Mouse (Mus musculus) heart, embryonic 11.5 days (tissue): ENCODE data around the gene Susd6. TPM values are rescaled to one million over a fixed set of nuclear protein-coding genes. Genes with fewer than 3 reads are reported as not detected.
A peak's percentile ranks its signal among the peaks of the same experiment; 100 is the strongest.

ENCODE experiments used
- ATAC-seq: fragments of 200-750 bp; cut with Nextera tagmentation; replicated peaks from 2 replicates; pipeline ENCODE4 v1.8.0; 2017; ENCODE audit warnings: moderate library complexity; ENCODE audit not compliant: insufficient number of reproducible peaks, low FRiP score, low TSS enrichment
- H3K27ac ChIP-seq: fragments of 300-500 bp; sonication (generic); 2 replicates; pipeline ENCODE4 v1.5.1; 2014; ENCODE audit warnings: mild to moderate bottlenecking, low read depth, low read length
- H3K27me3 ChIP-seq: fragments of 300-500 bp; sonication (generic); 2 replicates; pipeline ENCODE4 v1.6.1; 2014; ENCODE audit warnings: mild to moderate bottlenecking, low read length, mixed read lengths; ENCODE audit not compliant: control insufficient read depth, insufficient read depth
- H3K36me3 ChIP-seq: fragments of 300-500 bp; sonication (generic); 2 replicates; pipeline ENCODE4 v1.6.1; 2014; ENCODE audit warnings: mild to moderate bottlenecking, low read length, moderate library complexity, mixed read lengths; ENCODE audit not compliant: control insufficient read depth, insufficient read depth
- H3K4me1 ChIP-seq: fragments of 300-500 bp; sonication (generic); 2 replicates; pipeline ENCODE4 v1.6.1; 2014; ENCODE audit warnings: low read length; ENCODE audit not compliant: control insufficient read depth, insufficient read depth
- H3K4me2 ChIP-seq: fragments of 300-500 bp; sonication (generic); 2 replicates; pipeline ENCODE4 v1.6.1; 2014; ENCODE audit warnings: mild to moderate bottlenecking, moderate library complexity
- H3K4me3 ChIP-seq: fragments of 300-500 bp; sonication (generic); 2 replicates; pipeline ENCODE4 v1.5.1; 2014; ENCODE audit warnings: low read depth, low read length
- H3K9ac ChIP-seq: fragments of 300-500 bp; sonication (generic); 2 replicates; pipeline ENCODE4 v1.6.1; 2014; ENCODE audit warnings: mild to moderate bottlenecking, low read depth, low read length, moderate library complexity
- H3K9me3 ChIP-seq: fragments of 300-500 bp; sonication (generic); replicated peaks from 2 replicates; pipeline ENCODE4 v1.6.1; 2016; ENCODE audit warnings: low read length; ENCODE audit not compliant: control insufficient read depth
- WGBS: fragments of 180-500 bp; shearing (Covaris S2); extraction: QIAGEN DNeasy Blood & Tissue Kit; methylation state at CpG from one replicate; pipeline ENCODE4 v1.1.7; 2014; ENCODE audit not compliant: insufficient replicate concordance; 5-methylcytosine and 5-hydroxymethylcytosine counted together
- polyA plus RNA-seq: library from polyadenylated mRNA; unstranded; fragments of >200 nt; fragmentation: Nextera tagmentation; extraction: Ambion mirVana; gene quantifications from 2 replicates; pipeline ENCODE4 v1.2.1, GENCODE M21; 2014

Susd6 gene
- polyA plus RNA-seq, 1 experiment from 2014 or later: 17.7 TPM

DNA sequence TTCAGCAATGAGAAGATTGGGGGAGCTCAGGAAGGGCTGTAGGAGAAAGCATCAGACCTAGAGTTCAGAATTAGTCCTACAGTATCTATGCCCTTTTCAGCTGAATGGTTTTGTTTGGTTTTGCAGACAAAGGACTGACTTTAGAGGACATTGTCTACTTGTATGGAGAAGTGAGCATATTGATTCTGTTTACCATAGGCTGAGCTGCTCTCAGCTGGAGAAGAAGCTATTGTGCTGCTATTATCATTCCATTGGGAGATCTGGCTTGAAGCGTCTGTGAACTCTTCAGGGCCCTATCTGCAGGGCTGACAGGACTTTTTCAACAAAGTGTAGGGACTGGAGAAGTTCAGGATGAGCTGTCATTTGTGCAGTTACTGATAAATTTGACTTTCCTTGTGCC is 65.3 kb downstream of the Susd6 start:
- Histone ChIP-seq H3K9me3 (no peaks in the 10 kb centered on the region), H3K4me3 (no peak overlapping the region), H3K36me3 (0 out of 2 replicates have a peak, but pooled peaks cover 3% of the 10 kb centered on the region), H3K27ac (no peak overlapping the region), H3K27me3 (no peaks in the 10 kb centered on the region), H3K4me2 (no peak overlapping the region), H3K4me1 (peaks cover 10% of the 10 kb centered on the region), H3K9ac (no peak overlapping the region)
- WGBS: 13% methylated on average over 1 of the region's 1 CpGs
- ATAC-seq: no peak

DNA sequence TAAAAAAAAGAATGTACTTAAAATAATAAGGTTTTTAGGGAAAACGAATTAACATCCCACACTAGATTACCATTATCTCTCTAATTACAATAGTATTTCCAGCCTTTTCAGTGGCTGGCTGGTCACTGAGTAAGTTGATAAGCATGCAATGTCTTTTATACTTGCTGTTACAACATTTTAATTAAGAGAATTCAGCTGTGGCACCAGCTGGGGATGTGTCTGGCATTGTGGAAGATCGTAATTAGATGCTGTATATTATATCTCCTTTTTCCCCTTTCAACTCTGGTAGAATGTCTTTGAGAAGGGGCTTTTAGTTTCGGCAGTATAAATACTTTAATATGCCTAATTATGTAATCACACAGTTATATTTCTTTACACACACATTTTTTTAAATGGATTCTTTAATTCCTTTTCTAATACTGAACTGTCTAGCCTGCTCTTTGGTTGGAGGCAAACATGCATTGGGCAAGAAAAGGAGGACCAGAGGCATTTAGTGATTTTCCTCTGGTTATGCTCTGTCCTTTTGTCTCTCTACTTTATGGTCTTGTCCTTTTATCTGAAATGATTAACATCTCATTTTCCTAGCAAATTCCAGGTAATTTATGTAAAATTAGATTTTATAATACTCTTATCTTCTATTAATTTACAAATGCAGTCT is 67.5 kb downstream of the Susd6 start:
- Histone ChIP-seq H3K4me3 (no peak overlapping the region), H3K4me1 (peaks cover 23% of the 10 kb centered on the region), H3K27me3 (no peaks in the 10 kb centered on the region), H3K27ac (no peak overlapping the region), H3K36me3 (no peaks in the 10 kb centered on the region), H3K9ac (no peak overlapping the region), H3K4me2 (no peak overlapping the region), H3K9me3 (no peaks in the 10 kb centered on the region)
- no peak for ATAC-seq
- WGBS: 84% methylated on average over 3 of the region's 3 CpGs

DNA sequence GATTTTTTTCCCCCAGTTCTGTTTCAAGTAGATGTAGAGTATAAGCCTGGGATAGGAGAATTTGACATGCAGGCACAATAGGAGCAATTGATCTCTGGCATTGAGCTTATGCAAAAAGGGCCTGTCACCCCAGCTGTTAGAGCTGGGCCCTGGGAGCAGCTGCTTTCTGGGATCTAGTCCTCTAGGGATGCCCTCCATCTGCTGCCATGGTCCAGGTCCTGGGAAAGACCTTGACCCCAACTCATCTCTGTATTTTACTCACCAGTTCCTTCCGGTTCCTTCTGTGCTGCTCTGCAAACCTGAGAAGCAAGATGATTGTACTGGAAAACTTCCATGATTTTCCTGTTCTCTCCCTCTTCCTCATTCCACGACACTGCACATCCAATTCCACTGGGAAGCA is 68.0 kb downstream of the Susd6 start:
- Histone ChIP-seq H3K4me2 (no peak overlapping the region), H3K27me3 (no peaks in the 10 kb centered on the region), H3K9ac (no peak overlapping the region), H3K4me3 (no peak overlapping the region), H3K4me1 (peaks cover 27% of the 10 kb centered on the region), H3K27ac (no peak overlapping the region), H3K36me3 (no peaks in the 10 kb centered on the region), H3K9me3 (no peaks in the 10 kb centered on the region)
- no peak for ATAC-seq
- WGBS: 85% methylated on average over 2 of the region's 2 CpGs

DNA sequence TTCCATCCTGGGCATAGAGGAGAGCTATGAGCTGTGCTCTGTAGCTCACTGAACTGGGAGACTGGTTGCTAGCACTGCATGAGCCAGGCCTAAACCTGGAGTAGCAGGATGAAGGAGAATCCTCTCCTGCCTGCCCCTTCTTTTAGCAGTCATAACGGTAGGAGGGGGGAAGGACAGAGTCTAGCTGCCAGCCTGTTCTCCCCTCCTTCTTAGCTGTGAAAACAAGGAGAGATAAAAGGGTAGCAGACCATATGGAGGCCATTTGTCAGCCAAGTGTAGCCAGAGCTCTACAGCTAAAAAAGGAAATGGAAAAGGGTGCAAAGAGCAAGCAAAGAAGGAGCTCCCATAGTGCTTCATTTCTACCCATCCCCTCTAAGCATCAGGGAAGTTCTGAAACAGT is 71.6 kb downstream of the Susd6 start:
- H3K4me2 ChIP-seq: no peak overlapping the region
- H3K4me3 ChIP-seq: no peak overlapping the region
- ATAC-seq: no peak
- peaks cover 23% of the 10 kb centered on the region for H3K4me1 ChIP-seq
- no peaks in the 10 kb centered on the region for H3K36me3 ChIP-seq
- no peaks in the 10 kb centered on the region for H3K27me3 ChIP-seq
- H3K27ac ChIP-seq: peak overlapping the region; percentile 66
- 0% methylated on average over 1 of the region's 1 CpGs for WGBS
- no peak overlapping the region for H3K9ac ChIP-seq
- no peaks in the 10 kb centered on the region for H3K9me3 ChIP-seq

DNA sequence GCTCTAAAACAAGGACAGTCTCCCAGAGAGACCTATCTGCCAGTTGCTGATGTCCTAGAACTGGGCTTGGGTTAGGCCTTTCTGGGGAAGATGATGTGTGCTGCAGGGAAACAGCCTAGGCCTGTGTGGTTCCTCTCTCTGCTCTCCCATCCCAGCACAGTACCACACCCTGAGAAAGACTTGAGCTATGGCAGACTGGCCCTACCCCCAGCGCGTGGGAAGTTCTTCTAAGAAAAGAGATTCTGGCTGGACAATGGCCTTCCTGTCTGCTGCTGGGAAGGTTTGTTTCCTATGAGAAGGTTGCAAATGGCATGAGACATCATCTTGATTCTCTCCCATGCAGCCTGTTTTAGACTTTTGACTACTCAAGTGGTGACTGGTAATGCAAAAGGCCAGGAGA is 73.1 kb downstream of the Susd6 start:
- H3K36me3 ChIP-seq: no peaks in the 10 kb centered on the region
- no peak overlapping the region for H3K4me3 ChIP-seq
- H3K9me3 ChIP-seq: no peaks in the 10 kb centered on the region
- H3K4me1 ChIP-seq: peaks cover 25% of the 10 kb centered on the region
- 70% methylated on average over 2 of the region's 2 CpGs for WGBS
- H3K9ac ChIP-seq: no peak overlapping the region
- no peak for ATAC-seq
- no peaks in the 10 kb centered on the region for H3K27me3 ChIP-seq
- H3K27ac ChIP-seq: no peak overlapping the region
- no peak overlapping the region for H3K4me2 ChIP-seq

DNA sequence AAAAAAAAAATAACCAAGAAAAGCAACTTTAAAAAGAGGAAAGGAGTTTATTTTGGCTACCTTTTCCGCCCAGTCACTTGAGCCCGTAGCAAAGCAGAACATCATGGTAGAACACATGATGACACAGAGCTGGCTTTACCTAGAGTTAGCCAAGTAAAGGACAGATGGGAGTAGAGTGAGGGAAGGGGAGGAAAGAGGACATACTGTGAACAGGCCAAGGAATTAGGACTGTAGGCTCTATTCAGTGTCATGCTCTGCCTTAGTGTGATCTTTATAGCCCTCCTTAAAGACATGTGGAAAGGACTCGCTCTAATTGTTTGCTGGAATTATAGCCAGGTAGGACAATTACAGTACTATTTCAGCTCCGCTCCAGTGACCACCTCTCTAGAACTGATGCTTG is 74.9 kb downstream of the Susd6 start:
- Histone ChIP-seq H3K9me3 (no peaks in the 10 kb centered on the region), H3K4me3 (no peak overlapping the region), H3K36me3 (no peaks in the 10 kb centered on the region), H3K4me2 (no peak overlapping the region), H3K4me1 (peaks cover 30% of the 10 kb centered on the region), H3K27me3 (no peaks in the 10 kb centered on the region), H3K27ac (no peak overlapping the region), H3K9ac (no peak overlapping the region)
- no peak for ATAC-seq
- WGBS: 94% methylated on average over 4 of the region's 4 CpGs

DNA sequence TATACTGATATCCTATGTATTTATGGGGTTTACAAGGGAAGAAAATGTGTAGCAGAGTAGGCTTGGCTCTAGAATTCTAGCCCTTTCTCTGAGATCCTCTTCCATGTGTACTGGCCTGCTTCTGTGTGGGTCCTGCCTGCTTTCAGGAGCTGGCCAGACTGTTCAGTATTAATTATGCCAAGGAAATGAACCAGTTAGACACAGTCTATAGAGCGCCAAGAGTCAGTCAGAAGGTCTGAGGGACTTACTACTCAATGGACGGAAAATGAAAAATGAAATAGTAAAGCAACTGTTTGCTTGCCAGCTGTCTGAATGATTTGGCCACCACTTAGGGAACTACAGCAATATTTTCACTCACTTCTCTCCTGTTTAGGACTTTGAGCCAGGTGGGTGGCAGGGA is 75.7 kb downstream of the Susd6 start:
- H3K27me3 ChIP-seq: no peaks in the 10 kb centered on the region
- 90% methylated on average over 2 of the region's 2 CpGs for WGBS
- H3K4me3 ChIP-seq: no peak overlapping the region
- H3K4me2 ChIP-seq: no peak overlapping the region
- H3K36me3 ChIP-seq: peaks cover 6% of the 10 kb centered on the region; the same call in 1 of the 2 replicates
- ATAC-seq: no peak
- H3K9me3 ChIP-seq: no peaks in the 10 kb centered on the region
- peaks cover 30% of the 10 kb centered on the region for H3K4me1 ChIP-seq
- no peak overlapping the region for H3K27ac ChIP-seq
- no peak overlapping the region for H3K9ac ChIP-seq

DNA sequence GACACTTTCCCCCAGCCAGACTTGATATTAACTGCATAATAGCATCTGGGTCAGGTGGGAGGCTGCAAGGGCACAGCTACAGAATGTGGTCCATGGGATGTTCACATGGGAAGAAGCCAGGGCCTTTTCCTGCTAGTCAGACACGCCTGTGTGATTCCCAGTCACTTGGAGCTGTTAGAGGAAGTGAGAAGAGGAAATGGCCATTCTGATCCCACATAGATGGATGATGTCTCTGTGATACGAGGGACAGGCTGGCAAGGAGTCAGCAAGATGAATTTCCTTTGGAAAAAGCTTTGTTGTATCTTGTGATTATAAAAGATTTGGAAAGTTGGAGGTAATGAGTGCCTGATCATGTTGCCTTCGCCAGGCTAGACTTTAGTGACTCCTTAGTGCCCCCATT is 76.8 kb downstream of the Susd6 start:
- peaks cover 21% of the 10 kb centered on the region for H3K4me1 ChIP-seq
- H3K9ac ChIP-seq: no peak overlapping the region
- no peaks in the 10 kb centered on the region for H3K27me3 ChIP-seq
- H3K9me3 ChIP-seq: no peaks in the 10 kb centered on the region
- WGBS: 67% methylated on average over 3 of the region's 3 CpGs
- no peak overlapping the region for H3K4me3 ChIP-seq
- H3K4me2 ChIP-seq: no peak overlapping the region
- no peak for ATAC-seq
- no peak overlapping the region for H3K27ac ChIP-seq
- H3K36me3 ChIP-seq: peaks cover 6% of the 10 kb centered on the region; the same call in 1 of the 2 replicates

DNA sequence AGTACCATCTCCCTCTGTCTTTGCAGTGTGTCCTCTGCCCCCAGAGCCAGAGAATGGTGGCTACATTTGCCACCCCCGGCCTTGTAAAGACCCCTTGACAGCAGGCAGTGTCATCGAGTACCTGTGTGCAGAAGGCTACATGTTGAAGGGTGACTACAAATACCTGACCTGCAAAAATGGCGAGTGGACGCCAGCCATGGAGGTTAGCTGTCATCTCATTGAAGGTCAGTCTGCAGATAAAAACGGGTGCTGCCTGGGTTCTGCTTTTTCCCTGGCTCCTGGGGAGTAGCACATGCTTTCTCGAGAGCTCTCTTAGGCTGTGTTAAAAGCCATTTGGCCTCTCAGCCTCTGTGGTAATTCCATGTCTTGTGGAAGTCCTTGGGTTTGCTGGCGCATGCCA is 78.1 kb downstream of the Susd6 start:
- Histone ChIP-seq H3K27me3 (no peaks in the 10 kb centered on the region), H3K36me3 (peaks cover 6% of the 10 kb centered on the region; the same call in 1 of the 2 replicates), H3K27ac (no peak overlapping the region)

More for the DNA sequence above, 78.1 kb downstream of the Susd6 start:
- peaks cover 13% of the 10 kb centered on the region for H3K4me1 ChIP-seq
- no peak overlapping the region for H3K4me3 ChIP-seq
- no peak for ATAC-seq
- no peak overlapping the region for H3K4me2 ChIP-seq
- H3K9ac ChIP-seq: no peak overlapping the region
- WGBS: 70% methylated on average over 7 of the region's 7 CpGs
- no peaks in the 10 kb centered on the region for H3K9me3 ChIP-seq
